Mouse (Mus musculus) kidney, adult 10 weeks (tissue): ENCODE results near the gene Nfia. TPM values are rescaled to one million over a fixed set of nuclear protein-coding genes. Genes with fewer than 3 reads are reported as not detected.

Experiments used
- polyA plus RNA-seq: library from polyadenylated mRNA; stranded (reverse); fragments of 350-450 nt; fragmentation: Illumina TruSeq; extraction: RNeasy Lipid Tissue Mini Kit (QIAGEN cat#74804); gene quantifications from one replicate; pipeline ENCODE4 v1.2.3, GENCODE M21; 2014; ENCODE audit warnings: low read depth, low replicate concordance

The Nfia gene
- 17.0 TPM for polyA plus RNA-seq

GRCm38 (mm10) chr4:97772641-97773040, at the start of gene Nfia:
TSS of gene Nfia (plus strand) at chr4:97772734.

GRCm38 (mm10) chr4:97777706-97778176, 5.2 kb downstream of the Nfia start, which contains the start of gene E130114P18Rik:
TSS of gene E130114P18Rik (minus strand) at chr4:97778078.

Other genes starting within 250 kb of the Nfia start
- not detected for gene E130114P18Rik, start 5.3 kb downstream of the Nfia start, polyA plus RNA-seq